Mouse (Mus musculus) hindbrain, embryonic 11.5 days (tissue): ENCODE measurements around the gene Gltp. TPM values are rescaled to one million over a fixed set of nuclear protein-coding genes. Genes with fewer than 3 reads are reported as not detected.

ENCODE experiments used
- ATAC-seq: fragments of 200-750 bp; cut with Nextera tagmentation; 2 replicates; pipeline ENCODE4 v1.8.0; 2017; ENCODE audit warnings: mild to moderate bottlenecking, moderate TSS enrichment, moderate library complexity; ENCODE audit not compliant: low FRiP score
- DNase-seq: peaks from one replicate; pipeline ENCODE4 v3.0.0-alpha.2; 2015; ENCODE audit warnings: low spot score
- H3K27ac ChIP-seq: fragments of 300-500 bp; sonication (generic); 2 replicates; pipeline ENCODE4 v1.5.1; 2014; ENCODE audit warnings: mild to moderate bottlenecking, low read depth, low read length
- H3K27me3 ChIP-seq: fragments of 300-500 bp; sonication (generic); 2 replicates; pipeline ENCODE4 v1.6.1; 2014; ENCODE audit warnings: mild to moderate bottlenecking, low read length, moderate library complexity, mixed read lengths; ENCODE audit not compliant: control insufficient read depth, insufficient read depth
- H3K36me3 ChIP-seq: fragments of 300-500 bp; sonication (generic); 2 replicates; pipeline ENCODE4 v1.6.1; 2014; ENCODE audit warnings: mild to moderate bottlenecking, low read length, moderate library complexity, mixed read lengths; ENCODE audit not compliant: control insufficient read depth, insufficient read depth
- H3K4me1 ChIP-seq: fragments of 300-500 bp; sonication (generic); replicated peaks from 2 replicates; pipeline ENCODE4 v1.6.1; 2014; ENCODE audit warnings: low read length, mixed read lengths; ENCODE audit not compliant: control insufficient read depth, insufficient read depth
- H3K4me2 ChIP-seq: fragments of 300-500 bp; sonication (generic); replicated peaks from 2 replicates; pipeline ENCODE4 v1.6.1; 2014; ENCODE audit warnings: mild to moderate bottlenecking, low read depth, low read length
- H3K4me3 ChIP-seq: fragments of 300-500 bp; sonication (generic); 2 replicates; pipeline ENCODE4 v1.5.1; 2014; ENCODE audit warnings: low read depth, low read length
- H3K9ac ChIP-seq: fragments of 300-500 bp; sonication (generic); 2 replicates; pipeline ENCODE4 v1.6.1; 2014; ENCODE audit warnings: low read depth, low read length
- H3K9me3 ChIP-seq: fragments of 300-500 bp; sonication (generic); 2 replicates; pipeline ENCODE4 v1.6.1; 2016; ENCODE audit warnings: low read length; ENCODE audit not compliant: control insufficient read depth
- WGBS: fragments of 180-500 bp; shearing (Covaris S2); extraction: QIAGEN DNeasy Blood & Tissue Kit; methylation state at CpG from one replicate; pipeline ENCODE4 v1.1.7; 2014; 5-methylcytosine and 5-hydroxymethylcytosine counted together
- polyA plus RNA-seq: library from polyadenylated mRNA; unstranded; fragments of >200 nt; fragmentation: Nextera tagmentation; extraction: Ambion mirVana; gene quantifications from 2 replicates; pipeline ENCODE4 v1.2.1, GENCODE M21; 2014

The Gltp gene
- polyA plus RNA-seq, 1 experiment from 2014 or later = 64.4 TPM

- H3K9ac ChIP-seq = no peak overlapping the region
- no peak overlapping the region for H3K4me2 ChIP-seq
Observed at GRCm38 (mm10) chr5:114722846-114723245, 32.1 kb upstream of the Gltp start.

DNA sequence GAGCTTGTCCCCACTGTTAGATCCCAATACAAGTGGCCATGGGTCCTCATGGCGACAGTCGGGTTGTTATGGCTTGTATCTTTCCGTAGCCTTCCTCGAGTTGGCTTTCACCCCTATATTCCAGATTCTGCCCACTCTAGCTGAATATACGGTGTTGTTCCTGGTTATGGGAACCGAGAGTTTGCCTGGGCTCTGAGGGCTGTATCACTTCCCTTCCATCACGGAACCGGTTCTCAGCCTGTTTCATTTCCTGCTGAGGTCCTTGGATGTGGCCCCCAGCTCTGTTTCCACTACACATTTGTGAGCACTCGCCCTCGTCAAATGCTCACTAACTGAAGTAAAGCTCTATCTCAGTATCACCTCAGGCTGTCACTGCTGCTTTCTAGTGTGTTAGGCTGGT, 31.2 kb upstream of the Gltp start:
- Histone ChIP-seq H3K4me1 (no peaks in the 10 kb centered on the region), H3K27me3 (no peaks in the 10 kb centered on the region), H3K36me3 (peaks cover 12% of the 10 kb centered on the region)

More at GRCm38 (mm10) chr5:114722846-114723245, 32.1 kb upstream of the Gltp start:
- ATAC-seq = no peak
- Histone ChIP-seq H3K4me3 (no peak overlapping the region), H3K9me3 (no peaks in the 10 kb centered on the region), H3K27ac (no peak overlapping the region), H3K36me3 (peaks cover 12% of the 10 kb centered on the region), H3K4me1 (no peaks in the 10 kb centered on the region), H3K27me3 (no peaks in the 10 kb centered on the region)
- WGBS = 95% methylated on average over 13 of the region's 13 CpGs
- no peak for DNase-seq

DNA sequence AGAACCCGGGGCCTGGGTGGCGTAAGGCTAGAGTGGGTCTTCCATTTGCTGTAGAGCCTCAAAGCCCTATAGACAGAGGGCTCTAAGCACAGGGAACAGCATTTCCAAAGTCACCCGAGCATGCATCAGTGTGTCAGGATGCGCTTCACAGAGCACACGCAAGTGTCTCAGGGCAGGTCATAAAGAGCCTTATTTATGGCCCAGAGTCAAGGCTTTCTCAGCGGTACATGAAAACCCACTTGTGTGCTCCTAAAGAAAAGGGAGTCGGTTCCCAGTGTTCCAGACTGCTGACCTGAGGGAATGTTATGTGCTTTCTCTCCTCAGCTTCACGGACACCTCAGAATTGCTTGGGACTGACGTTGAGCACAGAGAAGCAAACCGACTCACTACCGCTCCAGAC, 30.0 kb upstream of the Gltp start:
- no peak for ATAC-seq
- no peak overlapping the region for H3K4me3 ChIP-seq

More for the DNA sequence above, 31.2 kb upstream of the Gltp start:
- ATAC-seq (no peak), DNase-seq (no peak)
- Histone ChIP-seq H3K4me2 (no peak overlapping the region), H3K9me3 (no peaks in the 10 kb centered on the region), H3K27ac (no peak overlapping the region), H3K9ac (no peak overlapping the region), H3K4me3 (no peak overlapping the region)
- 94% methylated on average over 10 of the region's 10 CpGs for WGBS

GRCm38 (mm10) chr5:114719928-114720270, 29.1 kb upstream of the Gltp start:
- DNase-seq (no peak), ATAC-seq (no peak)
- Histone ChIP-seq H3K27ac (no peak overlapping the region), H3K27me3 (no peaks in the 10 kb centered on the region), H3K9ac (no peak overlapping the region), H3K4me3 (no peak overlapping the region), H3K36me3 (peaks cover 17% of the 10 kb centered on the region), H3K4me2 (no peak overlapping the region), H3K4me1 (no peaks in the 10 kb centered on the region), H3K9me3 (no peaks in the 10 kb centered on the region)
- WGBS = 93% methylated on average over 6 of the region's 6 CpGs

More for the DNA sequence above, 30.0 kb upstream of the Gltp start:
- no peak for DNase-seq
- Histone ChIP-seq H3K9me3 (no peaks in the 10 kb centered on the region), H3K36me3 (peaks cover 13% of the 10 kb centered on the region), H3K9ac (no peak overlapping the region), H3K27ac (no peak overlapping the region), H3K4me1 (no peaks in the 10 kb centered on the region), H3K27me3 (no peaks in the 10 kb centered on the region), H3K4me2 (no peak overlapping the region)
- 95% methylated on average over 11 of the region's 11 CpGs for WGBS

DNA sequence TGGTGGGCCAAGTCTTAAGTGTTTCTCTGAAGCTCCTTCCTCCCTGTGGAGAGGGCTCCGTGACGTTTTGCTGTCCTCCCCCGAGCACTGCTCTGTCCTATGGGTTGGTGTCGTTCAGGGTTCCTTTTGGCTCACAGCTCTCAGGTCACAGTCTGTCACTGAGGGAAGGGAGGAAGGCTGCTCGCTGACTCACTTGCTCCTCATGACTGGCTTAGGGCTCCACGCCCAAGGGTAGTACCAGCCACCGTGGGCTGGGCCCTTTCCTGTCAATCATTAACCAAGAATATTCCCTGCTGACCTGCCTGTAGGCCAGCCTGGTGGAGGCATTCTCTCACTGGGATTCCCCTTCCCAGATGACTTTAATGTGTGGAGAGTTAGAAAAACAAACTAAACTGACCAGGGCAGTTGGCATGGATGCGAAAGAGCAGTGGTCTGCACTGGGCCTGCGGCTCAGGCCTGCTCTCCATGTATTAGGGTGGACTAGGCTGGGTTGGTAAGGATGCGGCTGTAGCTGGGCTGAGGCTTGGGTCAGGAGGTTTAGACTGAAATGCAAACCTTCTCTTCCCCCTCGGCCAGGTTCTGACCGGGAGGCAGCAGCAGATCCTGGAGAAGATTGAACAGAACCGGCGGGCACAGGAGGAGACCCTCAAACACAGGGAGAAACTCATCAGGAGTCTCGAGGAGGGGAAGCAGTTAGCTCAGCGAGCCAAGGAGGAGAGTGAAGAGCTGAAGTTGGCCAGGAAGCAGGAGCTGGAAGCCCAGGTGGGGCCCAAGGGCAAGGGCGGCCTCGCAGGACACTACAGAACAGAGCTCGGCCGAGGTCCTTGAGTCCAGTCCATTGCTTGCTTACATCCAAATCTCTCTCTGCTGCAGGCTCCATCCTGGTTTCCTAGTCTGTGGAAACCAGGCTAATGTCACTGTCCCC, 28.5 kb upstream of the Gltp start:
- DNase-seq (no peak), ATAC-seq (no peak)
- Histone ChIP-seq H3K9ac (no peak overlapping the region), H3K27ac (no peak overlapping the region), H3K4me1 (no peaks in the 10 kb centered on the region), H3K27me3 (no peaks in the 10 kb centered on the region), H3K4me2 (no peak overlapping the region), H3K4me3 (no peak overlapping the region), H3K9me3 (no peaks in the 10 kb centered on the region), H3K36me3 (peaks cover 19% of the 10 kb centered on the region)
- 88% methylated on average over 20 of the region's 20 CpGs for WGBS

GRCm38 (mm10) chr5:114718483-114718882, 27.7 kb upstream of the Gltp start:
- Histone ChIP-seq H3K9ac (no peak overlapping the region), H3K27me3 (no peaks in the 10 kb centered on the region), H3K9me3 (no peaks in the 10 kb centered on the region), H3K4me3 (no peak overlapping the region), H3K4me1 (no peaks in the 10 kb centered on the region), H3K4me2 (no peak overlapping the region), H3K36me3 (peaks cover 19% of the 10 kb centered on the region), H3K27ac (no peak overlapping the region)
- ATAC-seq = no peak
- WGBS = 91% methylated on average over 13 of the region's 13 CpGs
- DNase-seq = no peak

- DNase-seq (no peak), ATAC-seq (no peak)
- H3K27ac ChIP-seq = no peak overlapping the region
- H3K9ac ChIP-seq = no peak overlapping the region
- no peaks in the 10 kb centered on the region for H3K4me1 ChIP-seq
- no peaks in the 10 kb centered on the region for H3K9me3 ChIP-seq
- 94% methylated on average over 8 of the region's 8 CpGs for WGBS
- no peak overlapping the region for H3K4me2 ChIP-seq
- no peaks in the 10 kb centered on the region for H3K27me3 ChIP-seq
- H3K4me3 ChIP-seq = no peak overlapping the region
- peaks cover 22% of the 10 kb centered on the region for H3K36me3 ChIP-seq
Observed at GRCm38 (mm10) chr5:114717937-114718336, 27.2 kb upstream of the Gltp start.

GRCm38 (mm10) chr5:114717292-114717691, 26.5 kb upstream of the Gltp start:
- Histone ChIP-seq H3K4me1 (no peaks in the 10 kb centered on the region), H3K27me3 (no peaks in the 10 kb centered on the region), H3K9me3 (no peaks in the 10 kb centered on the region), H3K4me3 (no peak overlapping the region), H3K4me2 (no peak overlapping the region), H3K36me3 (peaks cover 22% of the 10 kb centered on the region), H3K27ac (no peak overlapping the region), H3K9ac (no peak overlapping the region)
- ATAC-seq (no peak), DNase-seq (no peak)
- 94% methylated on average over 12 of the region's 12 CpGs for WGBS

- no peak overlapping the region for H3K4me2 ChIP-seq
- peaks cover 9% of the 10 kb centered on the region; the same call in 1 of the 2 replicates for H3K36me3 ChIP-seq
- no peaks in the 10 kb centered on the region for H3K27me3 ChIP-seq
- H3K9ac ChIP-seq = no peak overlapping the region
- 94% methylated on average over 18 of the region's 18 CpGs for WGBS
- ATAC-seq (no peak), DNase-seq (no peak)
- H3K9me3 ChIP-seq = no peaks in the 10 kb centered on the region
- no peak overlapping the region for H3K4me3 ChIP-seq
- H3K4me1 ChIP-seq = no peaks in the 10 kb centered on the region
- no peak overlapping the region for H3K27ac ChIP-seq
Observed at GRCm38 (mm10) chr5:114714551-114714950, 23.8 kb upstream of the Gltp start.
